Mouse (Mus musculus) heart, embryonic 10.5 days (tissue): Measurements from ENCODE around the gene Dpp8. TPM values are rescaled to one million over a fixed set of nuclear protein-coding genes. Genes with fewer than 3 reads are reported as not detected.
"Not testable (repeated sequence)": the region's sequence is repeated elsewhere in the genome, so short reads cannot be mapped to it uniquely, and the experiment has no call there.

Experiments used
- DNase-seq: peaks from one replicate; pipeline ENCODE4 v3.0.0-alpha.2; 2017; ENCODE audit warnings: low spot score
- H3K27ac ChIP-seq: fragments of 300-500 bp; sonication (generic); 2 replicates; pipeline ENCODE4 v1.5.1; 2016; ENCODE audit warnings: mild to moderate bottlenecking
- H3K27me3 ChIP-seq: fragments of 300-500 bp; sonication (generic); 2 replicates; pipeline ENCODE4 v1.6.1; 2016; ENCODE audit warnings: mild to moderate bottlenecking; ENCODE audit not compliant: poor library complexity, insufficient read depth, severe bottlenecking
- H3K36me3 ChIP-seq: fragments of 300-500 bp; sonication (generic); 2 replicates; pipeline ENCODE4 v1.6.1; 2016; ENCODE audit warnings: mild to moderate bottlenecking, moderate library complexity
- H3K4me1 ChIP-seq: fragments of 300-500 bp; sonication (generic); 2 replicates; pipeline ENCODE4 v1.6.1; 2016; ENCODE audit warnings: mild to moderate bottlenecking
- H3K4me3 ChIP-seq: fragments of 300-500 bp; sonication (generic); 2 replicates; pipeline ENCODE4 v1.5.1; 2016; ENCODE audit warnings: mild to moderate bottlenecking, moderate library complexity
- H3K9me3 ChIP-seq: fragments of 300-500 bp; sonication (generic); 2 replicates; pipeline ENCODE4 v1.6.1; 2016; ENCODE audit warnings: mild to moderate bottlenecking, moderate library complexity
- WGBS: fragments of 180-500 bp; shearing (Covaris S2); methylation state at CpG from one replicate; pipeline ENCODE4 v1.1.7; 2016; 5-methylcytosine and 5-hydroxymethylcytosine counted together
- polyA plus RNA-seq: library from polyadenylated mRNA; unstranded; fragments of >200 nt; fragmentation: Nextera tagmentation; extraction: Ambion mirVana; gene quantifications from 2 replicates; pipeline ENCODE4 v1.2.1, GENCODE M21; 2016

The Dpp8 gene
- 35.2 and 36.2 TPM in 2 replicates for polyA plus RNA-seq

- Histone ChIP-seq H3K9me3 (no peaks in the 10 kb centered on the region), H3K4me1 (peaks cover 13% of the 10 kb centered on the region), H3K36me3 (peaks cover 13% of the 10 kb centered on the region), H3K27me3 (no peaks in the 10 kb centered on the region), H3K27ac (peak within 1 kb of the TSS; percentile 99), H3K4me3 (peak within 1 kb of the TSS; percentile 95)
- DNase-seq = peak; percentile 97
- under 1% methylated on average over 84 of the region's 85 CpGs for WGBS
Measured at GRCm38 (mm10) chr9:65032269-65033108, at the start of gene Dpp8. Gene Dpp8 (plus strand): TSS chr9:65032414.

- Histone ChIP-seq H3K36me3 (peaks cover 83% of the 10 kb centered on the region), H3K4me3 (0 out of 2 replicates have a peak overlapping the region, but pooled peaks have one; percentile 1), H3K27ac (peak overlapping the region; percentile 84), H3K9me3 (no peaks in the 10 kb centered on the region), H3K4me1 (peaks cover 29% of the 10 kb centered on the region), H3K27me3 (no peaks in the 10 kb centered on the region)
- 28% methylated on average over 8 of the region's 8 CpGs for WGBS
- DNase-seq = peak; percentile 89
Measured at GRCm38 (mm10) chr9:64985037-64985794, 47.0 kb upstream of the Dpp8 start.

GRCm38 (mm10) chr9:64985807-64986206 is 46.4 kb upstream of the Dpp8 start:
- Histone ChIP-seq H3K27ac (peak overlapping the region; percentile 84), H3K27me3 (no peaks in the 10 kb centered on the region), H3K36me3 (peaks cover 80% of the 10 kb centered on the region), H3K4me3 (no peak overlapping the region), H3K9me3 (no peaks in the 10 kb centered on the region), H3K4me1 (peaks cover 34% of the 10 kb centered on the region)
- DNase-seq = peak; percentile 81
- WGBS = 40% methylated on average over 9 of the region's 9 CpGs

GRCm38 (mm10) chr9:64987651-64988050 is 44.6 kb upstream of the Dpp8 start:
- DNase-seq = no peak
- WGBS = 89% methylated on average over 2 of the region's 2 CpGs
- Histone ChIP-seq H3K27ac (no peak overlapping the region), H3K4me1 (peaks cover 34% of the 10 kb centered on the region), H3K27me3 (no peaks in the 10 kb centered on the region), H3K4me3 (no peak overlapping the region), H3K36me3 (peaks cover 75% of the 10 kb centered on the region), H3K9me3 (no peaks in the 10 kb centered on the region)

GRCm38 (mm10) chr9:64988443-64988842 is 43.8 kb upstream of the Dpp8 start:
- no peak for DNase-seq
- 66% methylated on average over 6 of the region's 6 CpGs for WGBS
- Histone ChIP-seq H3K9me3 (no peaks in the 10 kb centered on the region), H3K4me1 (peaks cover 34% of the 10 kb centered on the region), H3K27ac (0 out of 2 replicates have a peak overlapping the region, but pooled peaks have one; percentile 22), H3K4me3 (no peak overlapping the region), H3K27me3 (no peaks in the 10 kb centered on the region), H3K36me3 (peaks cover 72% of the 10 kb centered on the region)

- WGBS = 59% methylated on average over 7 of the region's 7 CpGs
- H3K4me1 ChIP-seq = peaks cover 28% of the 10 kb centered on the region
- H3K27ac ChIP-seq = no peak overlapping the region
- DNase-seq = no peak
- no peaks in the 10 kb centered on the region for H3K9me3 ChIP-seq
- no peak overlapping the region for H3K4me3 ChIP-seq
- peaks cover 65% of the 10 kb centered on the region for H3K36me3 ChIP-seq
- H3K27me3 ChIP-seq = no peaks in the 10 kb centered on the region
Measured at GRCm38 (mm10) chr9:64990291-64990690, 41.9 kb upstream of the Dpp8 start.

- 79% methylated on average over 1 of the region's 1 CpGs for WGBS
Measured at GRCm38 (mm10) chr9:64995464-64995863, 36.8 kb upstream of the Dpp8 start.

GRCm38 (mm10) chr9:65001481-65001880 is 30.7 kb upstream of the Dpp8 start:
- H3K4me3 ChIP-seq = no peak overlapping the region
- DNase-seq = no peak
- 61% methylated on average over 4 of the region's 4 CpGs for WGBS
- no peaks in the 10 kb centered on the region for H3K27me3 ChIP-seq
- H3K9me3 ChIP-seq = no peaks in the 10 kb centered on the region
- peak overlapping the region; percentile 38; the same call in 1 of the 2 replicates for H3K27ac ChIP-seq
- H3K4me1 ChIP-seq = no peaks in the 10 kb centered on the region
- peaks cover 74% of the 10 kb centered on the region for H3K36me3 ChIP-seq

More at GRCm38 (mm10) chr9:64995464-64995863, 36.8 kb upstream of the Dpp8 start:
- H3K27me3 ChIP-seq, H3K4me3 ChIP-seq, H3K9me3 ChIP-seq, H3K27ac ChIP-seq, H3K4me1 ChIP-seq, DNase-seq: not testable (repeated sequence)
- H3K36me3 ChIP-seq = peaks cover 67% of the 10 kb centered on the region

- WGBS = 92% methylated on average over 8 of the region's 8 CpGs
- Histone ChIP-seq H3K9me3 (no peaks in the 10 kb centered on the region), H3K27me3 (no peaks in the 10 kb centered on the region), H3K27ac (no peak overlapping the region), H3K36me3 (peaks cover 71% of the 10 kb centered on the region), H3K4me1 (0 out of 2 replicates have a peak, but pooled peaks cover 3% of the 10 kb centered on the region), H3K4me3 (no peak overlapping the region)
- DNase-seq = no peak
Measured at GRCm38 (mm10) chr9:65005737-65006136, 26.5 kb upstream of the Dpp8 start.

GRCm38 (mm10) chr9:65010632-65011031 is 21.6 kb upstream of the Dpp8 start:
- H3K36me3 ChIP-seq = peaks cover 34% of the 10 kb centered on the region
- WGBS = 70% methylated on average over 8 of the region's 8 CpGs
- H3K27me3 ChIP-seq = no peaks in the 10 kb centered on the region
- H3K4me1 ChIP-seq = peaks cover 9% of the 10 kb centered on the region; the same call in 1 of the 2 replicates
- no peak for DNase-seq
- H3K9me3 ChIP-seq = no peaks in the 10 kb centered on the region
- H3K27ac ChIP-seq = no peak overlapping the region
- no peak overlapping the region for H3K4me3 ChIP-seq

GRCm38 (mm10) chr9:65011304-65011703 is 20.9 kb upstream of the Dpp8 start:
- peaks cover 15% of the 10 kb centered on the region for H3K4me1 ChIP-seq
- no peak overlapping the region for H3K4me3 ChIP-seq
- H3K27me3 ChIP-seq = no peaks in the 10 kb centered on the region
- peaks cover 28% of the 10 kb centered on the region for H3K36me3 ChIP-seq
- DNase-seq = no peak
- no peaks in the 10 kb centered on the region for H3K9me3 ChIP-seq
- no peak overlapping the region for H3K27ac ChIP-seq
- WGBS = 53% methylated on average over 6 of the region's 6 CpGs

GRCm38 (mm10) chr9:65015461-65016222 is 16.6 kb upstream of the Dpp8 start:
- H3K27ac ChIP-seq = no peak overlapping the region
- H3K27me3 ChIP-seq = no peaks in the 10 kb centered on the region
- H3K4me1 ChIP-seq = peaks cover 39% of the 10 kb centered on the region
- H3K9me3 ChIP-seq = no peaks in the 10 kb centered on the region
- no peaks in the 10 kb centered on the region for H3K36me3 ChIP-seq
- no peak overlapping the region; the same call in 1 of the 2 replicates for H3K4me3 ChIP-seq
- 54% methylated on average over 7 of the region's 7 CpGs for WGBS
- no peak for DNase-seq
